Mouse (Mus musculus): Measurements from ENCODE around the gene Rsf1. TPM values are rescaled to one million over a fixed set of nuclear protein-coding genes. Genes with fewer than 3 reads are reported as not detected.

The Rsf1 gene
- 31.1 and 32.1 TPM in 2 replicates for polyA plus RNA-seq (2015; fragmentation: Nextera tagmentation; extraction: Ambion mirVana)

GRCm38 (mm10) chr7:97579067-97579975 is at the start of gene Rsf1, which contains the start of gene Aamdc:
Gene Rsf1 (plus strand): TSS chr7:97579889.
Gene Aamdc (minus strand): TSS chr7:97579497.
- Histone ChIP-seq H3K27me3 (no peaks in the 10 kb centered on the region), H3K9me3 (no peaks in the 10 kb centered on the region), H3K4me3 (peak within 1 kb of the TSS; percentile 100), H3K27ac (peak within 1 kb of the TSS; percentile 99), H3K36me3 (peaks cover 13% of the 10 kb centered on the region), H3K4me1 (peaks cover 20% of the 10 kb centered on the region), H3K4me2 (replicated peaks) (peak within 1 kb of the TSS; percentile 81), H3K9ac (peak within 1 kb of the TSS; percentile 100)
- peak; percentile 98 for ATAC-seq (ENCODE audit: low FRiP score, low read depth)
- under 1% methylated on average over 55 of the region's 68 CpGs for whole genome bisulfite sequencing

GRCm38 (mm10) chr7:97535531-97535930 is 44.2 kb upstream of the Rsf1 start:
- no peak for ATAC-seq (ENCODE audit: low FRiP score, low read depth)
- H3K4me1 ChIP-seq = no peaks in the 10 kb centered on the region
- H3K4me2 ChIP-seq (replicated peaks) = no peak overlapping the region
- WGBS = 90% methylated on average over 5 of the region's 5 CpGs
- no peaks in the 10 kb centered on the region; the same call in 1 of the 2 replicates for H3K9me3 ChIP-seq
- H3K36me3 ChIP-seq = peaks cover 94% of the 10 kb centered on the region
- no peak overlapping the region for H3K9ac ChIP-seq
- no peak overlapping the region for H3K4me3 ChIP-seq
- H3K27me3 ChIP-seq = no peaks in the 10 kb centered on the region
- H3K27ac ChIP-seq = no peak overlapping the region

DNA sequence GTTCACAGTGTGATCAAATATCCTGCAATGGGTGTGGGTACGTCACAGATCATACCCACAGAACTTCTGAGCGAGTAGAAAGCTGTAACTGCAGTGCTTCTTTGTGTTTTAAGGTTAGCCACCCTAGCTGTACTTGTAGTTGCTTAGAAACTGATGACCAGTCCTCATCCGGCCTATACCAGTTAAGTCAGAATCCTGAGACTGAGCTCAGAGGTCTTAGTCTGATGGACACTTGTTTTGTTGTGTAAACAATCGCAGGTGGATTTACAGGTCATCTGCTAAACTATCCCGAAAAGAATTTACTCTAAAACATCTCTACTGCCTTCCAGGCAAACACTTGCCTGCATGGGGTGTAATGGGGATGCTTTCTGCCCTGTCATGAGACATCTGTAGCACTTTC is 43.1 kb upstream of the Rsf1 start:
- ATAC-seq (ENCODE audit: low FRiP score, low read depth) = no peak
- H3K4me2 ChIP-seq (replicated peaks) = no peak overlapping the region
- H3K36me3 ChIP-seq = peaks cover 96% of the 10 kb centered on the region
- H3K27ac ChIP-seq = no peak overlapping the region
- no peak overlapping the region for H3K4me3 ChIP-seq
- H3K9ac ChIP-seq = no peak overlapping the region
- H3K4me1 ChIP-seq = no peaks in the 10 kb centered on the region
- H3K27me3 ChIP-seq = no peaks in the 10 kb centered on the region
- H3K9me3 ChIP-seq = no peaks in the 10 kb centered on the region; the same call in 1 of the 2 replicates
- 88% methylated on average over 5 of the region's 5 CpGs for WGBS

DNA sequence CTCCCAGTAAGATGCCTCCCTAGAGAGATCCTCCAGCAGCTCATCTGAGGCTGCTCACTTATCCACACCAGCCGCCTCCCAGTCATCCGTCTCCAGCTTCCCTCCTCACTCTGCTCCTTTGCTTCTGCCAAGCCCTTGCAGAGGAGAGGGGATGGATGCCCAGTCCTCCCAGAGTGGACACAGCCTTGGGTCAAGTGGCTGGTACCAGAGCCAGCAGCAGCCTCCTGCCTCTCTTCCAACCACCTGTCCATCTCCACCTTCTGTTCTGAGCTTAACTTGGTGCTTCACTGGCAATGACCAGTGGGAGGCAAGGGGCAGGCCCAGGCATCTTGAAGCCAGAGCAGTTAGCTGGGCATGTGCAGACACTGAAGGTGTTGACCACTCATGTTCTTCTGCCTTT is 33.2 kb upstream of the Rsf1 start:
- Histone ChIP-seq H3K27ac (no peak overlapping the region), H3K36me3 (peaks cover 44% of the 10 kb centered on the region), H3K4me1 (peaks cover 10% of the 10 kb centered on the region; the same call in 1 of the 2 replicates), H3K27me3 (no peaks in the 10 kb centered on the region), H3K4me3 (no peak overlapping the region), H3K4me2 (replicated peaks) (no peak overlapping the region), H3K9me3 (peaks cover 5% of the 10 kb centered on the region; the same call in 1 of the 2 replicates), H3K9ac (no peak overlapping the region)
- 93% methylated on average over 2 of the region's 2 CpGs for WGBS
- ATAC-seq (ENCODE audit: low FRiP score, low read depth) = no peak

GRCm38 (mm10) chr7:97549301-97549700 is 30.4 kb upstream of the Rsf1 start:
- Histone ChIP-seq H3K27me3 (no peaks in the 10 kb centered on the region), H3K9me3 (no peaks in the 10 kb centered on the region; the same call in 1 of the 2 replicates), H3K36me3 (peaks cover 20% of the 10 kb centered on the region), H3K9ac (no peak overlapping the region), H3K4me1 (peaks cover 10% of the 10 kb centered on the region; the same call in 1 of the 2 replicates), H3K27ac (no peak overlapping the region), H3K4me3 (no peak overlapping the region), H3K4me2 (replicated peaks) (no peak overlapping the region)
- ATAC-seq (ENCODE audit: low FRiP score, low read depth) = no peak
- 90% methylated on average over 10 of the region's 10 CpGs for WGBS

- Histone ChIP-seq H3K27ac (no peak overlapping the region), H3K4me2 (replicated peaks) (no peak overlapping the region), H3K9me3 (no peaks in the 10 kb centered on the region; the same call in 1 of the 2 replicates), H3K4me1 (peaks cover 8% of the 10 kb centered on the region; the same call in 1 of the 2 replicates), H3K4me3 (no peak overlapping the region), H3K36me3 (peaks cover 29% of the 10 kb centered on the region), H3K27me3 (no peaks in the 10 kb centered on the region), H3K9ac (no peak overlapping the region)
- ATAC-seq (ENCODE audit: low FRiP score, low read depth) = no peak
- 86% methylated on average over 9 of the region's 9 CpGs for WGBS
Observed at GRCm38 (mm10) chr7:97550673-97551072, 29.0 kb upstream of the Rsf1 start.

GRCm38 (mm10) chr7:97563576-97563975 is 16.1 kb upstream of the Rsf1 start:
- H3K36me3 ChIP-seq = peaks cover 24% of the 10 kb centered on the region
- no peak overlapping the region for H3K9ac ChIP-seq
- no peaks in the 10 kb centered on the region for H3K27me3 ChIP-seq
- H3K27ac ChIP-seq = no peak overlapping the region
- H3K4me1 ChIP-seq = peaks cover 13% of the 10 kb centered on the region
- 93% methylated on average over 2 of the region's 2 CpGs for WGBS
- no peaks in the 10 kb centered on the region for H3K9me3 ChIP-seq
- no peak overlapping the region for H3K4me2 ChIP-seq (replicated peaks)
- no peak for ATAC-seq (ENCODE audit: low FRiP score, low read depth)
- no peak overlapping the region for H3K4me3 ChIP-seq

GRCm38 (mm10) chr7:97569372-97569771 is 10.3 kb upstream of the Rsf1 start:
- H3K9me3 ChIP-seq = no peaks in the 10 kb centered on the region
- ATAC-seq (ENCODE audit: low FRiP score, low read depth) = no peak
- no peak overlapping the region for H3K27ac ChIP-seq
- H3K27me3 ChIP-seq = no peaks in the 10 kb centered on the region
- peaks cover 36% of the 10 kb centered on the region for H3K36me3 ChIP-seq
- H3K9ac ChIP-seq = no peak overlapping the region
- H3K4me1 ChIP-seq = no peaks in the 10 kb centered on the region
- WGBS = 82% methylated on average over 4 of the region's 4 CpGs
- no peak overlapping the region for H3K4me2 ChIP-seq (replicated peaks)
- no peak overlapping the region for H3K4me3 ChIP-seq

- no peak for ATAC-seq (ENCODE audit: low FRiP score, low read depth)
- Histone ChIP-seq H3K27me3 (no peaks in the 10 kb centered on the region), H3K4me1 (no peaks in the 10 kb centered on the region), H3K27ac (no peak overlapping the region), H3K9ac (no peak overlapping the region), H3K4me3 (no peak overlapping the region), H3K36me3 (peaks cover 40% of the 10 kb centered on the region), H3K4me2 (replicated peaks) (no peak overlapping the region), H3K9me3 (no peaks in the 10 kb centered on the region)
- 83% methylated on average over 1 of the region's 1 CpGs for WGBS
Observed at GRCm38 (mm10) chr7:97570389-97570788, 9.3 kb upstream of the Rsf1 start.

DNA sequence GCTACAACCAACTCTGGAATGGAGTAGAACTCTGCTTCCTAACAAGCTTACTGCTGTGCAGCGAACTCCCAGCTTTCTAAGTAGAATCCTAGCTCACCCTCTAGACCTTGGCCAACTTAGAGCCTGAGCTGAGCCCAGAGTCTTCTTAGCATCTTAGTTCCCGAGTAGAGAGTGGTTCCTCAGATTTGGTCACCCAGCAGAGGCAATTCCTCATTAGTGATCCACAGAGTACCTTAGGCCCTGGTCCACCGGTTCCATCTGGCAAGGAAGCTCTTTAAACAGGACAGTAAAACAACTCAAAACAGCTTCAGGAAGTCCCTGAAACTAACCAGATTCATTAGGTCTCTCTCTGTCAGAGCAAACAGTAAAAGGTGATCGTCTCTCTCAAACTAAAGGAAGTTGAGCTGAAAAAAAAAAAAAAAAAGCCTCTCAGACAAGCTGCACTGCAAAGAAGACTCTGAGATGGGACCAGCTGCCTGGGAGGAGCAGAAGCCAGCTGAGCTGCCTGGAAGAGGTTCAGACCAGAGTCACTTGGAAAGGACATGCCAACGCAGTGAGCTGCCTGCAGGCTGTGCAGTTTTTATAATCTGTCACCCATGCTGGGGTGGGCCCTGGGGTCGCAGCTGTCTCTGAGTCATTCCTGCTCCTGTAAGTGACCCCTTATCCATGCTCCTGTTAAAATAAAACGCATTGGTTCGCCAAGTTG is 1.2 kb upstream of the Rsf1 start:
- WGBS = 31% methylated on average over 8 of the region's 8 CpGs
- peak overlapping the region; percentile 81 for H3K4me2 ChIP-seq (replicated peaks)
- ATAC-seq (ENCODE audit: low FRiP score, low read depth) = 0 out of 2 replicates have a peak, but pooled peaks have one; percentile 0

DNA sequence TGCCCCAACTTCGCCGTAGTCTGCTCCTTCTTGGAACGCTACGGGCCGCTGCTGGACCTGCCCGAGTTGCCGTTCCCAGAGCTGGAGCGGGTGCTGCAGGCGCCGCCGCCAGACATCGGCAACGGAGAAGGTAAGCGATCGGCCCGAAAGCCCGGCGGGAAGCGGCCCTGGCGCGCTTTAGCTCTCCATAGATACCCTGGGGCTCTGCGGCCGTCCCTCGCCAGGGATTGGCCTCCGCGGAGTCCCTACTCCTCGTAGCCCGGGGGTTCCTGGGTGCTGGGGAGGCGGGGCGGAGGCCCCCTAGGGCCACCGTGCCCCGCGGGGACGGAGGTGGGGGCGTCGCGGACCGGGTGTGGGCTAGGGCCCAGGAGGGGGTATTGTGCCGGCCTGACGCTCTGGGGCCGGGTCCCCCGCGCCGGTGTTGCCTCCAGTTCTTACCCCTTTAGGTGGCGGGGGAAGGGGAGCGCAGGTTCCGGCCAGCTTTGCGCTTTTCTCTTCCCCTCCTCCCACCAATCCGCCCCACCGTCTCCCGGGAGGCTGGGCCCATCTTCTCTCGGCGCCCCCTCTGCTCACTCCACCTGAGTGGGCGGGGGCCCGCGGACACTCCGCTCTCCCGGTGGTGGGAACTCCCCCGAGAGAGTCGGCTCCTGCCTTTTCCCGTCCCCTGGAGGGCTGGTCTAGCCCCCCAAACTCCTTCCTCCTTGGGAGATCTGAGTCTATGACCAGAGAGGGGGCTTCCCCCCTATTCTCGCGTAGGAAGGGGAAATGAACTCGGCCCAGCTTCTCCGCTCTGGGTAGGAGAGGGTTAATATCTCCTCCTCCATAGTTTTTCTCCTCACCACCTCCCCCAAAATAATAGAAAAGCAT is 520 bp downstream of the Rsf1 start:
- Histone ChIP-seq H3K27me3 (no peaks in the 10 kb centered on the region), H3K27ac (peak overlapping the region; percentile 99), H3K9ac (peak overlapping the region; percentile 100), H3K4me1 (peaks cover 23% of the 10 kb centered on the region), H3K36me3 (peaks cover 6% of the 10 kb centered on the region; the same call in 1 of the 2 replicates), H3K4me3 (peak overlapping the region; percentile 100), H3K9me3 (no peaks in the 10 kb centered on the region), H3K4me2 (replicated peaks) (peak overlapping the region; percentile 81)
- ATAC-seq (ENCODE audit: low FRiP score, low read depth) = peak; percentile 4; the same call in 1 of the 2 replicates
- under 1% methylated on average over 52 of the region's 65 CpGs for WGBS

More for the DNA sequence above, 1.2 kb upstream of the Rsf1 start:
- Histone ChIP-seq H3K27me3 (no peaks in the 10 kb centered on the region), H3K9me3 (no peaks in the 10 kb centered on the region), H3K4me3 (peak overlapping the region; percentile 100), H3K27ac (peak overlapping the region; percentile 99; the same call in 1 of the 2 replicates), H3K9ac (peak overlapping the region; percentile 81), H3K4me1 (peaks cover 17% of the 10 kb centered on the region), H3K36me3 (peaks cover 20% of the 10 kb centered on the region)
